Mouse (Mus musculus): ENCODE measurements at regions not wholly inside any gene's neighbourhood (a gene's known extent, or its start where the extent isn't known, plus 50 kb on each side); places are given as distances from the start of the nearest gene placed in this dataset.

GRCm38 (mm10) chr8:64488057-64488456 is 204.8 kb downstream of the Cpe start:
- TF ChIP-seq POLR2A (IDR thresholded peaks at IDR 0.05; ENCODE audit: low read depth, low read length) (no peak), CTCF (conservative IDR thresholded peaks at IDR 0.05; ENCODE audit: insufficient read depth, insufficient read length, low read depth, low read length) (no peak)
